Mouse (Mus musculus): ENCODE data around the gene Pole3.

The Pole3 gene

GRCm38 (mm10) chr4:62524651-62525488, at the start of gene Pole3, which contains the start of gene 4933430I17Rik:
Gene Pole3, minus strand, starts transcription at chr4:62525068.
Gene 4933430I17Rik, plus strand, starts transcription at chr4:62525369.
- peak; percentile 97 for DNase-seq (ENCODE audit: low read depth, low spot score)

GRCm38 (mm10) chr4:62570029-62570428, 45.2 kb upstream of the Pole3 start:
- DNase-seq (ENCODE audit: low read depth, low spot score), result no peak

DNA sequence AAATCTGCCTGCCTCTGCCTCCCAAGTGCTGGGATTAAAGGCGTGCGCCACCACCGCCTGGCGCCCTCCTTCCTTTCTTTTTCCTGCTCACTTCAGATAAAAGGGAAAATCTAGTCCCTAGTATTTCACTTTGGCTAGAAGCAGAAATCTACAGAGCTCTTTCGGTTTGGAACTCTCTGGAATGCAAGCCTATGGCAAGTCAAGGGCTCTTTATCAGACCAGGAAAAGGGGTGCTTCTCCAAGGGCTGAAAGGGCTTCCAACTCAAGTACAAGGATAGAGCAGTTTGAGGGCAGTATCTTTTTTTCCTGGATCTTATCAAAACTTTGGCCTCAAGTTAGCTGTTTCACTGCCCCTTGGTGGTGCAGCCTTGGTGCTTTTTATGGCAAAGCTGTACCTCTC, 44.7 kb upstream of the Pole3 start:
- no peak for DNase-seq (ENCODE audit: low read depth, low spot score)

DNA sequence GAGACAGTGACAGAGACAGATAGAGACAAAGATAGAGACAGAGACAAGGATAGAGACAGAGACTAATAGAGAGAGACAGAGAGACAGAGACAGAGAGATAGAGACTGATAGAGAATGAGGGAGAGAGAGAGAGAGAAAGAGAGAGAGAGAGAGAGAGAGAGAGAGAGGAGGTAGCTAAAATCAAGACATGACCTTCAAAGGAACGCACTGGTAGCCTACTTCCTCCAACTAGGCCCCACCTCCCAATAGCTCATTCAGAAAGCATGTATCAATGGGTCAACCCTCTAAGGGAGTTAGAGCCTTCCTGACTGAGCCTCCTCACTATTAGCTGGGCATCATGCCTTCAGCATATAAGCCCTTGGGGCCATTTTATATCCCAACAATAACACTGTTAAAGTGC, 43.5 kb upstream of the Pole3 start:
- DNase-seq (ENCODE audit: low read depth, low spot score), result no peak

GRCm38 (mm10) chr4:62567696-62568095, 42.8 kb upstream of the Pole3 start:
- DNase-seq (ENCODE audit: low read depth, low spot score), result no peak

DNA sequence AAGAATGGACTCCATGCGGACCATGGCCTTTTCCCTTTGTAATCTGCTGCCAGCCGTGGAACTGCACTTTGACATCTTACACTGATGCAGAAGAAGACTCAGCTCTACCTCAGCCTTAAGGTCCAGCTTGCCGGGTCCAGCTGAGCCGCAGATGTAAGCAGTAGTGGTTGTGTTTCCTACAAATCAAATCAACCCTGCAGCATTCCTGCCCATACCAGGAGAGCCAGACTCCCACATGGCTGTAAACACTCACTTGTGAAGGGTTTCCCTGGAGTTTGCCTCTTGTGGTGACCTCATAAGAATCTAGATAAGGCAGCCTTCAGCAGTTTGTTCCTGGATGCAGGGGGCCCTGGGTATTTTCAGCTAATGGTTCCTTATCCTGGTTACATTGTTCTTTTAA, 41.7 kb upstream of the Pole3 start:
- DNase-seq (ENCODE audit: low read depth, low spot score), result no peak

DNA sequence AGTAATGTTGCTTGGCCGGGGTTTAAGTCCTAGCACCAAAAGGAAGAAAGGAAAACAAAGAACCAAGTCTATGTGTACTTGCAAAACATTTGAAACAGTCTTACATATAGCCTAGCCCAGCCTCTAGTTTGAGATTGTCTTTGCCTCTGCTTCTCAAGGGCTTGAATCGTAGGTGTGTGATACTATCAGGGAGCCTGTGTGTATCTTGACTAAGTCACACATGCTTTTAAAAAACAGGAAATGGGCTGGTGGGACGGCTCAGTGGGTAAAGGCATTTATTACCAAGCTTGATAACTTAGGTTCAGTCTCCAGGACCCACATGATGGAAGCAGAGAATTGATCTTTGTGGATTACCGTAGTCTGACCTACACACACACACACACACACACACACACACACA, 37.1 kb upstream of the Pole3 start:
- DNase-seq (ENCODE audit: low read depth, low spot score), result no peak

DNA sequence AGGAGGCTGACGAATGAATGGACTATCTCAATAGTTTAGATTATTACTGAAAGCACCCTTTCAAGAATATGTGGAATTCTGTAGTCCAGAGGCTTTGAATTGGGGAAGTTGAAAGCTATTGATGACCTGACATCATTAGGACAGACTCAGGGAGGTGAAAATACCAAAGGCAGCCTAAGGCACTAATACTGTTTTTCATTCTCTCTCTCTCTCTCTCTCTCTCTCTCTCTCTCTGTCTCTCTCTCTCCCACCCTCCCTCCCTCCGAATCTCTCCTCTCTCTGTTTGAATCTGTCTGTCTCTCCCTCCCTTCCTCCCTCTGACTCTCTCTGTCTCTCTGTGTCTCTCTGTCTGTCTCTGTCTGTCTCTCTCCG, 36.7 kb upstream of the Pole3 start:
- DNase-seq (ENCODE audit: low read depth, low spot score), result no peak

GRCm38 (mm10) chr4:62560963-62561629, 36.2 kb upstream of the Pole3 start:
- DNase-seq (ENCODE audit: low read depth, low spot score), result peak; percentile 86

GRCm38 (mm10) chr4:62559797-62560329, 35.0 kb upstream of the Pole3 start, which contains the start of gene Rgs3:
Gene Rgs3, plus strand, starts transcription at chr4:62559847.
- DNase-seq (ENCODE audit: low read depth, low spot score), result no peak

- DNase-seq (ENCODE audit: low read depth, low spot score), result no peak
Observed at GRCm38 (mm10) chr4:62557436-62557835, 32.6 kb upstream of the Pole3 start.

GRCm38 (mm10) chr4:62551966-62552365, 27.1 kb upstream of the Pole3 start:
- DNase-seq (ENCODE audit: low read depth, low spot score), result no peak

- DNase-seq (ENCODE audit: low read depth, low spot score), result no peak
Observed at GRCm38 (mm10) chr4:62544801-62545200, 19.9 kb upstream of the Pole3 start.

- DNase-seq (ENCODE audit: low read depth, low spot score), result no peak
Observed at GRCm38 (mm10) chr4:62543782-62544181, 18.9 kb upstream of the Pole3 start.

GRCm38 (mm10) chr4:62541802-62542201, 16.9 kb upstream of the Pole3 start:
- DNase-seq (ENCODE audit: low read depth, low spot score), result no peak

DNA sequence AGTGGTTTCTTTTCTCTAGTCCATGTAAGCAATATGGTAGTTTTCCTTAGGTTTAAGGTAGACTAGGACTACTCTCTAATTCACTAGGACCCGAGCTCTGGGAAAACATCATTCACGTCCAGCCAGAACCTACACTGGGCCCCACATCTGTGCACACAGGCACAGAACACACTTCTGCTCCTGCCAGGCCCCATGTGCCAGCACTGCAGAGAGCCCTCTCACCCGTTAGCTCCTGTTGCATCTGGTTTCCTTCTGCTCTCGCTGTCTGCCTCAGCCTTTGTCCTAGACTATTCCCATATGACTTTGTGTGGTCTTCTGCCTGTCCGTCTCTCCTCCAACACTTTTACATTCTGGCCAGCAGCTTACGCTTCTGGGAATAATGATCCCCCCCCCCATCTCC, 8.9 kb upstream of the Pole3 start:
- DNase-seq (ENCODE audit: low read depth, low spot score), result no peak

DNA sequence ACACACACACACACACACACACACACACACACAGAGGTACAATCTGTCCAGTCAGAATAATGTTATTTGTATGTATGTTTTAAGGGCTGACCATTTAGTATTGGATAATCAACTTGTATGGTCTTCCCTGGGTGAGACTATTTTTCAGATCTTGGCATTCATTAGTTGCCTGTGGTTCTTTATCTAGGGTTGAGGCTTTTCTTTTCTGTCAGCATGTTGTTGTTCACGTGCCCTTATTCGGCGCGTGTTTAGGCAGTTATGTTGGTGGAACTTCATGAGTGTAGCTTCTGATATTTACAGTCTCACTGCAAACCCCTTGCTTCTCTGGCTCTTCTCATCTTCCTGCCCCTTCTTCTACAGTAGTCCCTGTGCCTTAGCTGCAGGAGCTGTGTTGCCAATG, 2.8 kb upstream of the Pole3 start:
- no peak for DNase-seq (ENCODE audit: low read depth, low spot score)

- no peak for DNase-seq (ENCODE audit: low read depth, low spot score)
Observed at GRCm38 (mm10) chr4:62526256-62526655, 1.4 kb upstream of the Pole3 start.

DNA sequence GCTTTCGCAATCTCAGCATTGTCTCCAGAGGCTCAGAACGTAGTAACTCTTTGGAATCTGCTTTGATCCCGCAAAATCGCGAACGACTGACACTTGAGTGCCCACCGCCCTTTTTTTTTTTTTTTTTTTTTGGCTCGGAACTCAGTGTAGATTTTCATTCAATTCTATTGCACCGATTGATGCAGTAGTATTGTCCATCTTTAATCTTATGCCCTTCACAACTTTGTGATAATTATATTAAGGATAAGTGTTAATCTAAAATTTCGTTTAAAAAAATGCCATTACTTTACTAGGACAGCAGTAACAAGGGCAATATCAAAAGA, 582 bp upstream of the Pole3 start:
- no peak for DNase-seq (ENCODE audit: low read depth, low spot score)

DNA sequence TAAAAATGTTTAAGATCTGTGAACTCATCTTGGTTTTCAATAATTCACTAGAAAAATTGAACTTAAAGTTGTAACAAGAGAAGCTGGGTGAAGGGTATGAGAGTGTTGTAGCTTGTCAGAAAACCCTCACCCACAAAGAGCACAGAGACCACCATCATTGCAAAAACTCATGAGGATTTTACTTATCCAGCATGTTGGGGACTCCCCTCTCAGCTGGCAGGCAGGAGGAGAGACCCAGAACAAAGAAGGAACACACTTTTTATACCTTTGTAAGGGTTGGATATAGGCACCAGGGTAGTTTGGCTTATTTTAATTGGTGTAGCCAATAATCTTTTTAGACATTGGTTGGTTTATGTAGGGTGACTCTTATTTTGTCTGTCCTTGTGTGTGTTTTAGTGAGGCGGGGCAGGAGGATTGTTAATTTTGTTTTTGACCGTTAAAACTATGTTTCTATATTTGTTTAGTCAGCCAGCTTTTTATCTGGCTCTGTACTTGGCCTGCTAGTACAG, 3.9 kb downstream of the Pole3 start:
- DNase-seq (ENCODE audit: low read depth, low spot score), result no peak

DNA sequence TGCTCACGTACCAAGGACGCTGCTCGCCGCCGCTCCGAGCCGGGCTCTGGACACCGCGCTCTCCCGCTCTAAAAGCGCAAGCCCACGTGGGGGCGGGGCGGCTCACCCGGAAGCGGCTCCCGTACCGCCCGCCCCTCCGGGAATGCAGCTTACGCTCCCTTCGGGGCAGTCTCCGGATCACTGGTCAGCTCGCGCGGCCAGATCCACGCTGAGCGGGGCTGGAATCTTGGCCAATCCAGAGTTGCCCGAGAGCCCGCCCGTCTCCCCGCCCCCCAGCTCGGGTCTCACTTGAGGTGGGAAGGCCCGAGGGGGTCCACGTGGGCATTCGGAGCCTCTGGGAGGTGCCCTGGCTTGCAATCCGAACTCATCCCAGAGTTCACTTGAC, 5.0 kb downstream of the Pole3 start, which contains the start of gene Alad:
Gene Alad, minus strand, starts transcription at position 70 of the 385 bp plus-strand sequence.
- peak; percentile 95 for DNase-seq (ENCODE audit: low read depth, low spot score)

DNA sequence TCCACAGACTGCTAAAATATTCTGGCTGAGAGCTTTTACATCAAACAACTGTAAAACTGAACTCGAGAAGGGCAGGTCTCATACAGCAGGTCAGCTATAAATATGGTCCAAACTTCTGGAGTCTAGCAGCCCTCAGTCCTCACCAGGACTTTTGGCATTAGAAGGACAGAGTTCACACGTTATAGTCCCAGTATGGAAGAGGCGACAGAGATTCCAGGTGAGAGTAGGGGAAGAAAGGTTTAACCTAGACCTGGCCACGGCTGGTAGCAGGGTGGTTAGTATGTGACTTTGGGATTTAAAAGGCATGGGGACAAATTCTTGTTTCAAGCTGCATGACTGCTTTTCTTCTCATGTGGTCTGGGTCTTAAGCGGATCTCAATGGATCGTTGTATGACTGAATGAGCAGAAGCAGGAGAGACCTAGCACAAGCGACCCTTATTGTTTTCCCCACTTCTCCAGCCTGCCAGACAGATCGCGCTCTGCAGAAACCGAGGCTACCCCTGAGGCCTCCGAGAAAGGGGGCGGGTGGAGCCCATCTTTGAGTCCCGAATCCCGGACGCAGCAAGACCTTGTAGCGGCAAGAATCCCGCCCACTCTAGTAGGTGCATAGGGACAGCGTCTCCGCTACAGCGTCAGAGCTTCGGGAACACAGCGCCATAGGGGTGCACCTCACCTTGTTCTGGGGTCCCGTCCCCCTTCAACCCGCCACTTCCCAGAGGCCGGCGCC, 5.6 kb downstream of the Pole3 start:
- DNase-seq (ENCODE audit: low read depth, low spot score), result no peak
